Mouse (Mus musculus): Measurements from ENCODE around the gene Ganab. TPM values are rescaled to one million over a fixed set of nuclear protein-coding genes. Genes with fewer than 3 reads are reported as not detected.
"Not testable (repeated sequence)": the region's sequence is repeated elsewhere in the genome, so short reads cannot be mapped to it uniquely, and the experiment has no call there.

The Ganab gene
- polyA plus RNA-seq, 1 experiment from 2014 or later = 91.7 TPM

DNA sequence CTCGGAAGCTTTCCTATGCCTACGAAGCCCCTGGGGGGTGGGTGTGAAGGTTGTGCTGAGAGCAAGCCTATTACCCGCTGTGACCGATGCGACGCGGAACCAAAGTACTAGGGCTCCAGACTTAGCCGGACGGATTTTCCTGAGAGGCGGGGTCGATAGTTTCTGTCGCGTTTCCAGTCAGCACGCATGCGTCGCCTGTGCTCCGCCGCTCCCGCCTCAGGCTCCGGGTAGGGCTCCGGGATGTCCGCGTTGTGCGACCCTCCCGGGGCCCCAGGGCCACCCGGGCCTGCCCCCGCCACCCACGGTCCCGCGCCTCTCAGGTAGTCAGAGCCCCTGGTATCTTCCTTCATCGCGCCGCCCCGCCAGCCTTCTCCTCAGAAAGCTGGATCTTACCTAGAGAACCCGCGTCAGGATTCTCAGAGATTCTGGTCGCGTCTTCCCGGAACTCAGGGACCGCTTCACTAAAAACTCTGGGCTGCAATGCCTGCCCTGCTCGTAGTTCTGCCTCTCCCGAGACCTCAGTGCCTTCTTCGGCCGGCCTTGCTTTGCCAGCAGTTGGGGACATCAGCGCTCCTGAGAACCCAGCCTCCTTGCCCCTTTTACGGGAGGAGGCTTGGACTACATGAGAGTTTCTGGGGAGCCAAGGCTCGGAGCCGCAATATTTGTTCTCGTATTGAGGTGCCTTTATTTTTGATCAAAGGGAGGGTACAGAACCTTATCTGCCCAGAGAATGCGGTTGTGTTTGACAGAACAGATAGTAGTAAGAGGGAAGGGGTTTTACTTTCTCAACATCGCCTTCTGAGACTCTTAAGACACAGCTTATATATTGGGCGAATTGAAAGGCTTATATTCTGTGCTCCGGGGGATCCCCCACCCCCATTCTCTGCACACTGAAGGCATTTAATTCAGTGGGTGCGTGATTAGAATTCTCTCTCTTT lies 4.8 kb upstream of the Ganab start, which contains the start of gene Ints5:
Ints5 (plus strand) TSS at position 177 of the 938 bp plus-strand sequence.
- Histone ChIP-seq H3K27me3 (no peaks in the 10 kb centered on the region), H3K27ac (peak within 1 kb of the TSS; percentile 89), H3K4me2 (peak within 1 kb of the TSS; percentile 96), H3K9me3 (no peaks in the 10 kb centered on the region), H3K9ac (peak within 1 kb of the TSS; percentile 91), H3K4me1 (replicated peaks) (peaks cover 48% of the 10 kb centered on the region), H3K36me3 (peaks cover 31% of the 10 kb centered on the region), H3K4me3 (peak within 1 kb of the TSS; percentile 79)
- peak; percentile 34 for ATAC-seq (ENCODE audit: low FRiP score)
- WGBS = 2% methylated on average over 54 of the region's 54 CpGs

- H3K4me1 ChIP-seq (replicated peaks) = peaks cover 53% of the 10 kb centered on the region
- no peak overlapping the region for H3K4me2 ChIP-seq
- no peaks in the 10 kb centered on the region for H3K9me3 ChIP-seq
- H3K27ac ChIP-seq = no peak overlapping the region
- no peak overlapping the region for H3K4me3 ChIP-seq
- 0 out of 2 replicates have a peak overlapping the region, but pooled peaks have one; percentile 77 for H3K9ac ChIP-seq
- 95% methylated on average over 9 of the region's 9 CpGs for WGBS
- H3K36me3 ChIP-seq = peaks cover 31% of the 10 kb centered on the region
- no peaks in the 10 kb centered on the region for H3K27me3 ChIP-seq
- ATAC-seq (ENCODE audit: low FRiP score) = no peak
Measured at GRCm38 (mm10) chr19:8895397-8895960, 2.4 kb upstream of the Ganab start.

- H3K4me3 ChIP-seq; ATAC-seq (ENCODE audit: low FRiP score); H3K27ac ChIP-seq; H3K9me3 ChIP-seq; H3K4me2 ChIP-seq; H3K27me3 ChIP-seq: not testable (repeated sequence)
- 93% methylated on average over 5 of the region's 5 CpGs for WGBS
- H3K4me1 ChIP-seq (replicated peaks) = peaks cover 54% of the 10 kb centered on the region
- H3K9ac ChIP-seq = peak overlapping the region; percentile 77; the same call in 1 of the 2 replicates
- peaks cover 24% of the 10 kb centered on the region for H3K36me3 ChIP-seq
Measured at GRCm38 (mm10) chr19:8896231-8896630, 1.6 kb upstream of the Ganab start.

DNA sequence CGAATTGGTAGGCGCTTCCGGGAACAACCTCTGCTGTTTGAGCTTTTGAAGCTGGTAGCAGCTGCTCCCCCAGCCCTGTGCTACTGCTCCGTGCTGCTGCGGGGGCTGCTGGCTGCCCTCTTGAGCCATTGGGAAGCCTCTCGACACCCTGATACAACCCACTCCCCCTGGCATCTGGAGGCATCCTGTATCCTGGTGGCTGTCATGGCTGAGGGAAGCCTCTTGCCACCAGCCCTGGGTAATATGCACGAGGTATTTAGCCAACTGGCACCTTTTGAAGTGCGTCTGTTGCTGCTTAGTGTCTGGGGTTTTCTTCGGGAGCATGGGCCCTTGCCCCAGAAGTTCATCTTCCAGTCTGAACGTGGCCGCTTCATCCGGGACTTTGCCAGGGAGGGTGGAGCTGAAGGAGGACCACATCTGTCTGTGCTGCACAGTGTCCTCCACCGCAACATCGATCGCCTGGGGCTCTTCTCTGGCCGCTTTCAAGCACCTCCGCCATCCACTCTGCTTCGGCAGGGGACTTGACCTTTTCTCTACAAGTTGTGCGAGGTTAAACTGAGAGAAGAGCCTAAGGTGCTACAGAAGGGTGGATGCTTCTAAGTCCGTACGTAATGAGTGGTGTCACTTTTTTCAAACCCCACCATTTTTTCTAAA lies 533 bp upstream of the Ganab start:
- H3K9me3 ChIP-seq, H3K27me3 ChIP-seq: not testable (repeated sequence)
- H3K36me3 ChIP-seq = peaks cover 29% of the 10 kb centered on the region
- WGBS = 22% methylated on average over 21 of the region's 21 CpGs
- H3K27ac ChIP-seq = peak overlapping the region; percentile 85
- peak overlapping the region; percentile 90 for H3K4me2 ChIP-seq
- peak overlapping the region; percentile 94 for H3K4me3 ChIP-seq
- H3K4me1 ChIP-seq (replicated peaks) = peaks cover 56% of the 10 kb centered on the region
- peak; percentile 72 for ATAC-seq (ENCODE audit: low FRiP score)
- H3K9ac ChIP-seq = peak overlapping the region; percentile 77

DNA sequence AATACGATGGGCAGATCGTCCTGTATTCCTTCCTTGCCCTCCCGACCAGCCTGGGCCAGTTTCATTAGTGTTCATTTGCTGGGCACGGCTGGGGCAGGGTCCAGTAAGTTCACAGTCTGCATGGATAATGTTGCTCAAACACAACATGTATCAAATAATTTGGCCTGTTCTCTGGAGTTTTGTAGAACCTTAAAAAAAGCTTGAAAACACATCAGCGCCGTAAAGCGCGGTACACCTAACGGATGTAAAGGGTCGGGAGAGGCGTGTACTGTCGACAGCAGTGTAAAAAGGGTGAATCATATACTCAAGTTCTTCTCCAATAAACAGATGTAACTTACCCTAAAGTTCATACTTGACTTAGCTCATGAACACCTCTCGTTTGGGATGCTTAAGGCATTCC lies 705 bp downstream of the Ganab start:
- Histone ChIP-seq H3K9ac (peak overlapping the region; percentile 93), H3K27me3 (no peaks in the 10 kb centered on the region), H3K4me1 (replicated peaks) (peaks cover 49% of the 10 kb centered on the region), H3K4me3 (peak overlapping the region; percentile 94), H3K4me2 (peak overlapping the region; percentile 90), H3K27ac (peak overlapping the region; percentile 90), H3K9me3 (no peaks in the 10 kb centered on the region), H3K36me3 (peaks cover 40% of the 10 kb centered on the region)
- ATAC-seq (ENCODE audit: low FRiP score) = no peak
- WGBS = 15% methylated on average over 13 of the region's 13 CpGs

DNA sequence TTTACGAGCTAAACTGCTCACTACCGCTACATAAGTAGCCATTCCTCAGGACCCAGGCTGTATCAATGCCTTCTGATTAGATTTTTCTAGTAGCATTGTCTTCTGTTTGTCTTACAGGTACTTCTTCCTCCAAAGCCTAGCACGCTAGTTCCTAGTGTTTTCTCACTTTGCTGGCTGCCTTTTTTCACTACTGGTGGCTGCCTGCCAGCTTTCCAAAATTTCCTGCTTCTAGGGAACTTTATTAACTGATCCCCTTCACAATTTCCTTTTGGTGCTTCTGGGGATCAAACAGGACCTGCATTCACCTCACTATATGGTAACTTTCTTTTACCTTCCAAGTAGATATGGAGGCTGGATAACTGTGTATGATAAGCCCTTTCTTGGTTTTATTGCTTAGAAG lies 1.2 kb downstream of the Ganab start:
- 65% methylated on average over 3 of the region's 3 CpGs for WGBS
- Histone ChIP-seq H3K36me3 (peaks cover 44% of the 10 kb centered on the region), H3K9me3 (no peaks in the 10 kb centered on the region), H3K27me3 (no peaks in the 10 kb centered on the region), H3K4me3 (peak overlapping the region; percentile 94), H3K27ac (no peak overlapping the region), H3K4me2 (peak overlapping the region; percentile 90), H3K4me1 (replicated peaks) (peaks cover 44% of the 10 kb centered on the region), H3K9ac (peak overlapping the region; percentile 93)
- ATAC-seq (ENCODE audit: low FRiP score) = no peak

GRCm38 (mm10) chr19:8903412-8903811 lies 5.5 kb downstream of the Ganab start:
- ATAC-seq (ENCODE audit: low FRiP score) = no peak
- Histone ChIP-seq H3K4me2 (no peak overlapping the region), H3K27me3 (no peaks in the 10 kb centered on the region), H3K4me3 (no peak overlapping the region), H3K9ac (no peak overlapping the region), H3K9me3 (no peaks in the 10 kb centered on the region), H3K4me1 (replicated peaks) (peaks cover 18% of the 10 kb centered on the region), H3K27ac (no peak overlapping the region), H3K36me3 (peaks cover 60% of the 10 kb centered on the region)
- WGBS = 95% methylated on average over 5 of the region's 5 CpGs

DNA sequence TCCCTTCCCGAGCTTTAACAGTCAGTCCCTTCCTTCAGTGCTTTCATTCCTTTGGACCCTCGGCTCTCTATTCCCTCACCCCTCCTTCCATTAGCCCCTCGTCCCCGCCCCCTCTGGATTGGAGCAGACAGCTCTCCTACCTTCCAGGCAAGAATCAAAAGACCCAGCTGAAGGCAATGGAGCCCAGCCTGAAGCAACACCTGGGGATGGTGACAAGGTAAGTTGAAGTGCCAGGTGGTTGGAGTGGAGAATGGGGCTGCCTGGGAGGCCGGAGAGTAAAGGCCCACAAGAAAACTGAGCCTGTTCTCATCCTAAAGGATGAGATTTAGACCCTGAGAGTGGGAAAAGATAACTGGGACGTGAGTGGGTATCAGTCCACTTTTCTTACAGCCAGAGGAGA lies 10.7 kb downstream of the Ganab start:
- Histone ChIP-seq H3K27me3 (no peaks in the 10 kb centered on the region), H3K4me2 (no peak overlapping the region), H3K4me1 (replicated peaks) (no peaks in the 10 kb centered on the region), H3K9me3 (no peaks in the 10 kb centered on the region), H3K36me3 (peaks cover 97% of the 10 kb centered on the region), H3K9ac (no peak overlapping the region), H3K4me3 (no peak overlapping the region), H3K27ac (no peak overlapping the region)
- ATAC-seq (ENCODE audit: low FRiP score) = no peak
- 90% methylated on average over 6 of the region's 6 CpGs for WGBS

DNA sequence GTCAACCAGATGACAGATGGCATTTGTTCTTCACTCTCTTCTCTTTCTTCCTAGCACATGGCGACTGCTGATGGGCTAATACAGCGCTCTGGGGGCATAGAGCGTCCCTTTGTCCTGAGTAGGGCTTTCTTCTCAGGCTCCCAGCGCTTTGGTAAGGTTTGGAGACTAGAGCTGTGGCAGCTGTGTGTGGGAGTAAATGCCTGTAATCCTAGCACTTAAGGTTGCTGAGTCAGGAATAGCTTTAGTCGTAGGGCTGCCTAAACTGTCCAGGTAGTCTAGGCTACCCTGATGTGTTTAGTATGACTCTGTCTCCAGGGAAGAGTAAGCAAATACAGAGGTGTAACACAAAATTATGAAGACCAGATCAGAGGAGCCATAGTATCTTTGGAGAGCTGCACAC lies 13.9 kb downstream of the Ganab start:
- no peak overlapping the region for H3K4me3 ChIP-seq
- H3K27ac ChIP-seq = no peak overlapping the region
- H3K9me3 ChIP-seq = no peaks in the 10 kb centered on the region
- H3K4me1 ChIP-seq (replicated peaks) = no peaks in the 10 kb centered on the region
- 91% methylated on average over 5 of the region's 5 CpGs for WGBS
- ATAC-seq (ENCODE audit: low FRiP score) = no peak
- peaks cover 100% of the 10 kb centered on the region for H3K36me3 ChIP-seq
- H3K27me3 ChIP-seq = no peaks in the 10 kb centered on the region
- H3K4me2 ChIP-seq = no peak overlapping the region
- no peak overlapping the region for H3K9ac ChIP-seq

DNA sequence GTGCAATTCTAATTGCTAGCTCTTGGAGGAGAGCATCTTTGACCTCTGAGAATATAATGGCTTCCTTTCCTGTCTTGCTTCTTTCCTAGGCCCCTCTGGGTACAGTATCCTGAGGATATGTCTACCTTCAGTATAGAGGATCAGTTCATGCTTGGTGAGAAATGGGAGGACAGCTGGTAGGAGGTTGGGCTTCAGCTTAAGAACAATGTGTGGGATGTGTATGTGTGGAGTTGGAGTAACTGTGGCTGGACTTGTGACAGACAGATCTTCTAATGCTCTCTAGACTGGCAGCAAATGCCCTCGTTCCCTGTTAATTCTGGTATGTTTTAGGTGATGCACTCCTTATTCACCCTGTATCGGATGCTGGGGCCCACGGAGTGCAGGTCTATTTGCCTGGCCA lies 16.3 kb downstream of the Ganab start:
- Histone ChIP-seq H3K27me3 (no peaks in the 10 kb centered on the region), H3K36me3 (peaks cover 80% of the 10 kb centered on the region), H3K27ac (no peak overlapping the region), H3K9ac (no peak overlapping the region), H3K9me3 (no peaks in the 10 kb centered on the region), H3K4me2 (no peak overlapping the region), H3K4me3 (no peak overlapping the region), H3K4me1 (replicated peaks) (no peaks in the 10 kb centered on the region)
- ATAC-seq (ENCODE audit: low FRiP score) = no peak
- WGBS = 96% methylated on average over 3 of the region's 3 CpGs

DNA sequence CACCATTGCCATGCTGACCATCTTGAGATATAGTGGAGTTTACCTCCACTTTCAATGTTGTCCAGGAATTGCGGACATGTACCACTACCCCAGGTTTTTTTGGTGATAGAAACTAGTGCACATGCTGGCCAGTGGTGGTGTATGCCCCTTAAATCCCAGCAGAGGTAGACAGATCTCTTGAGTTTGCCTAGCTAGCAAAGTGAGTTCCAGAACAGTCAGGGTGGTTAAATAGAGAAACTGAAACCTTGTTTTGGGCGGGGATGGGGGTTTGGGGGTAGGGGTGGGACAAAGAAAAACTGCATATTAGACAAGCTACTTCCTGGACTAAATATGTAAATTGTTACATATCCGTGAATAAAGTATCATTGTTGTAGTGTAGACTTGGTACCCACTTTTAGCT lies 21.1 kb downstream of the Ganab start:
- 98% methylated on average over 3 of the region's 3 CpGs for WGBS
- ATAC-seq (ENCODE audit: low FRiP score) = no peak
- H3K4me3 ChIP-seq = no peak overlapping the region
- H3K36me3 ChIP-seq = peaks cover 40% of the 10 kb centered on the region
- no peak overlapping the region for H3K27ac ChIP-seq
- H3K4me1 ChIP-seq (replicated peaks) = peaks cover 17% of the 10 kb centered on the region
- no peak overlapping the region for H3K9ac ChIP-seq
- no peaks in the 10 kb centered on the region for H3K9me3 ChIP-seq
- no peak overlapping the region for H3K4me2 ChIP-seq
- H3K27me3 ChIP-seq = no peaks in the 10 kb centered on the region

GRCm38 (mm10) chr19:8919684-8920072 lies 21.8 kb downstream of the Ganab start:
- peak overlapping the region; percentile 84 for H3K4me2 ChIP-seq
- ATAC-seq (ENCODE audit: low FRiP score) = no peak
- H3K4me3 ChIP-seq = peak overlapping the region; percentile 84
- 71% methylated on average over 6 of the region's 6 CpGs for WGBS
- no peaks in the 10 kb centered on the region for H3K27me3 ChIP-seq
- H3K9me3 ChIP-seq = no peaks in the 10 kb centered on the region
- peaks cover 17% of the 10 kb centered on the region for H3K4me1 ChIP-seq (replicated peaks)
- H3K36me3 ChIP-seq = peaks cover 33% of the 10 kb centered on the region
- no peak overlapping the region for H3K9ac ChIP-seq
- H3K27ac ChIP-seq = peak overlapping the region; percentile 88

Measured in hindbrain, embryonic 13.5 days (tissue).